Mouse (Mus musculus) hindbrain, embryonic 11.5 days (tissue): Measurements from ENCODE around the gene Drd4. TPM values are rescaled to one million over a fixed set of nuclear protein-coding genes. Genes with fewer than 3 reads are reported as not detected.
A peak's percentile ranks its signal among the peaks of the same experiment; 100 is the strongest.

Experiments
- ATAC-seq: fragments of 200-750 bp; cut with Nextera tagmentation; 2 replicates; pipeline ENCODE4 v1.8.0; 2017; ENCODE audit warnings: mild to moderate bottlenecking, moderate TSS enrichment, moderate library complexity; ENCODE audit not compliant: low FRiP score
- DNase-seq: peaks from one replicate; pipeline ENCODE4 v3.0.0-alpha.2; 2015; ENCODE audit warnings: low spot score
- H3K27ac ChIP-seq: fragments of 300-500 bp; sonication (generic); 2 replicates; pipeline ENCODE4 v1.5.1; 2014; ENCODE audit warnings: mild to moderate bottlenecking, low read depth, low read length
- H3K27me3 ChIP-seq: fragments of 300-500 bp; sonication (generic); 2 replicates; pipeline ENCODE4 v1.6.1; 2014; ENCODE audit warnings: mild to moderate bottlenecking, low read length, moderate library complexity, mixed read lengths; ENCODE audit not compliant: control insufficient read depth, insufficient read depth
- H3K36me3 ChIP-seq: fragments of 300-500 bp; sonication (generic); 2 replicates; pipeline ENCODE4 v1.6.1; 2014; ENCODE audit warnings: mild to moderate bottlenecking, low read length, moderate library complexity, mixed read lengths; ENCODE audit not compliant: control insufficient read depth, insufficient read depth
- H3K4me1 ChIP-seq: fragments of 300-500 bp; sonication (generic); replicated peaks from 2 replicates; pipeline ENCODE4 v1.6.1; 2014; ENCODE audit warnings: low read length, mixed read lengths; ENCODE audit not compliant: control insufficient read depth, insufficient read depth
- H3K4me2 ChIP-seq: fragments of 300-500 bp; sonication (generic); replicated peaks from 2 replicates; pipeline ENCODE4 v1.6.1; 2014; ENCODE audit warnings: mild to moderate bottlenecking, low read depth, low read length
- H3K4me3 ChIP-seq: fragments of 300-500 bp; sonication (generic); 2 replicates; pipeline ENCODE4 v1.5.1; 2014; ENCODE audit warnings: low read depth, low read length
- H3K9ac ChIP-seq: fragments of 300-500 bp; sonication (generic); 2 replicates; pipeline ENCODE4 v1.6.1; 2014; ENCODE audit warnings: low read depth, low read length
- H3K9me3 ChIP-seq: fragments of 300-500 bp; sonication (generic); 2 replicates; pipeline ENCODE4 v1.6.1; 2016; ENCODE audit warnings: low read length; ENCODE audit not compliant: control insufficient read depth
- WGBS: fragments of 180-500 bp; shearing (Covaris S2); extraction: QIAGEN DNeasy Blood & Tissue Kit; methylation state at CpG from one replicate; pipeline ENCODE4 v1.1.7; 2014; 5-methylcytosine and 5-hydroxymethylcytosine counted together
- polyA plus RNA-seq: library from polyadenylated mRNA; unstranded; fragments of >200 nt; fragmentation: Nextera tagmentation; extraction: Ambion mirVana; gene quantifications from 2 replicates; pipeline ENCODE4 v1.2.1, GENCODE M21; 2014

The Drd4 gene
- polyA plus RNA-seq, 1 experiment from 2014 or later = 0.25 TPM

DNA sequence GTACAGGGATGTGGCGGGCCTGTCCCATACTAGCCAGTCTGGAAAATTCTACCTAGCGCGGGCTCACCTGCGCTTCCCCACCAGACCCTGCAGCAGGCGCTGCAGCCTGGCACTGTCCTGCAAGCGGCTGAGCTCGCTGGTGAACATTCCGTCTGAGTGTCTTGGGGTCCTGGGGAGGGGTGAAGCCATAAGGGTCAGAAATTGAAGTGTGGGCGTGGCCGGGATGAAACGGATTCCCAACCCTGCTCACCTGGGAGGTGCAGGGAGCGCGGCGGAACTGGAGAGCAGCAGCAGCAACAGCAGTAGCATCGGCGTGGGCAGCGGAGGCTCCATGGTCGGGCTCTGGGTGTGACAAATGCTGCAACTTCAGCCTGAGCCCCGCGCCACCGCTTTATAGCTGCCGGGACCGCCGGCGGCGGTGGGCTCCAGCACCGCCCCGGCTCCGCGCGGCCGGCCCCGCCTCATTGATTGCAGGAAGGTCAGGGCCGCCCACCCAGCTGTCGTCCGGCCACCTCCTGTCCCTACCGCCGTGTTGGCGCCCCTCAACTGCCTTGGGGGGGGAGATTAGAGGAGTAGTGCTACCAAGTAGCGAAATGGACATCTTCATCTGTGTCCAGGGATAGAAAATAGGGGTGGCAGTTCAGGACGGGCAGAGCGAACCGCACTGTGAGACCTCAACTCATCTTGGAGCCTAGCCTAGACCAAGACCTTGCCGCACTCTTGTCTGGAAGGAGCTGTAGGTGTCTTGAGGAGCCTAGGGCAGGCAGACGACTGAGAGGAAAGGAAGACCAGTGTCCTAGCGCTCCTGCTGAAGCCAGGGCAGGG lies 12.8 kb upstream of the Drd4 start, which contains the start of gene Sct:
Sct (minus strand) TSS at position 368 of the 825 bp plus-strand sequence.
- Histone ChIP-seq H3K4me3 (peak within 1 kb of the TSS; percentile 38), H3K9ac (peak within 1 kb of the TSS; percentile 39), H3K27ac (no peak within 1 kb of the TSS), H3K4me2 (peak within 1 kb of the TSS; percentile 87), H3K27me3 (0 out of 2 replicates have a peak, but pooled peaks cover 3% of the 10 kb centered on the region), H3K9me3 (no peaks in the 10 kb centered on the region), H3K4me1 (peaks cover 5% of the 10 kb centered on the region; the same call in 1 of the 2 replicates), H3K36me3 (no peaks in the 10 kb centered on the region)
- WGBS = 2% methylated on average over 42 of the region's 46 CpGs
- peak; percentile 73 for ATAC-seq
- DNase-seq = peak; percentile 72

DNA sequence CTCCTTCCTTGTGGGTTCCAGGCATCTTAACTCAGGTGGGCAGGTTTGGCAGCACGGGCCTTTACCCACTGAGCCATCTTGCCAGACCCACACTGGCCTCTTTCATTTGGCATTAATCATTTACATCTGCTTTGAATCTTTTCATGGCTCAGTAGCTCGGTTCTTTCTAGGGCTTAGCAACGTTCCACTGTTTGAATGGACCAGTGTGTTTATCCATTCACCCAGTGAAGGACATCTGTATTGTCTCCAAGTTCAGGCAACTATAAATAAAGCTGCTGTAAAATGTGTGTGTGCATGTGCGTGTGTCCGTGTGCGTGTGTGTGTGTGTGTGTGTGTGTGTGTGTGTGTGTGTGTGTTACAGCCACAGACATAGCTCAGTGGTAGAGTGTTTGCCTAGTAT lies 10.4 kb upstream of the Drd4 start:
- Histone ChIP-seq H3K4me2 (no peak overlapping the region), H3K9ac (no peak overlapping the region), H3K36me3 (no peaks in the 10 kb centered on the region), H3K27me3 (0 out of 2 replicates have a peak, but pooled peaks cover 3% of the 10 kb centered on the region), H3K27ac (no peak overlapping the region), H3K4me1 (peaks cover 5% of the 10 kb centered on the region; the same call in 1 of the 2 replicates), H3K4me3 (no peak overlapping the region), H3K9me3 (no peaks in the 10 kb centered on the region)
- DNase-seq = no peak
- no peak for ATAC-seq
- WGBS = 52% methylated on average over 6 of the region's 6 CpGs

DNA sequence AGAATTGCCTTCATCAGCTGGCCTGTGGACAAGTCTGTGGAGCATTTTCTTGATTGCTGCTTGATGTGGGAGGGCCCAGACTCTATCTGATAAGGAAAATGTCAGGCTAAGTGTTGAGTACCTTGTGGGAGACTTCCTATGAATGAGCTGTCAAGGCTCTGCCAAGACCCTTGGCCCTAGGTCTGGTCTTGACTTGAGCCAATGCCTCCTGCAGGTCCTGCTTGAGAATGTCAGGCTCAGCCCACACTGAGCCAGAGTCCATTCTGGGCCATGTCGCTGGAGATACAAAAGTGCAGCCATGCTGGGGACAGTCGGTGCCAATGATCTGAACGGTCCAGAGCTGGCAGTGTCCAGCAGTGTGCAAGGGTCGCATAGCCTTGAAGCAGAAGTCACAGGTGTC lies 9.1 kb upstream of the Drd4 start:
- Histone ChIP-seq H3K9ac (no peak overlapping the region), H3K4me1 (peaks cover 5% of the 10 kb centered on the region; the same call in 1 of the 2 replicates), H3K36me3 (no peaks in the 10 kb centered on the region), H3K27me3 (0 out of 2 replicates have a peak, but pooled peaks cover 3% of the 10 kb centered on the region), H3K4me2 (no peak overlapping the region), H3K27ac (no peak overlapping the region), H3K9me3 (no peaks in the 10 kb centered on the region), H3K4me3 (no peak overlapping the region)
- DNase-seq (no peak), ATAC-seq (no peak)
- WGBS = 81% methylated on average over 4 of the region's 4 CpGs

- H3K4me3 ChIP-seq = no peak overlapping the region
- no peaks in the 10 kb centered on the region for H3K9me3 ChIP-seq
- H3K4me2 ChIP-seq = no peak overlapping the region
- no peaks in the 10 kb centered on the region for H3K36me3 ChIP-seq
- no peak overlapping the region for H3K27ac ChIP-seq
- DNase-seq (no peak), ATAC-seq (no peak)
- H3K9ac ChIP-seq = no peak overlapping the region
- H3K4me1 ChIP-seq = peaks cover 3% of the 10 kb centered on the region; the same call in 1 of the 2 replicates
- 82% methylated on average over 3 of the region's 3 CpGs for WGBS
- peaks cover 30% of the 10 kb centered on the region for H3K27me3 ChIP-seq
Measured at GRCm38 (mm10) chr7:141288042-141288441, 3.8 kb upstream of the Drd4 start.

- H3K27ac ChIP-seq = no peak overlapping the region
- peak overlapping the region; percentile 77 for H3K4me2 ChIP-seq
- ATAC-seq (no peak), DNase-seq (peak; percentile 31)
- H3K4me3 ChIP-seq = peak overlapping the region; percentile 37
- no peaks in the 10 kb centered on the region for H3K9me3 ChIP-seq
- WGBS = 34% methylated on average over 15 of the region's 15 CpGs
- no peaks in the 10 kb centered on the region for H3K36me3 ChIP-seq
- H3K27me3 ChIP-seq = peaks cover 58% of the 10 kb centered on the region
- H3K4me1 ChIP-seq = peaks cover 7% of the 10 kb centered on the region
- peak overlapping the region; percentile 67; the same call in 1 of the 2 replicates for H3K9ac ChIP-seq
Measured at GRCm38 (mm10) chr7:141292583-141293388, 980 bp downstream of the Drd4 start.

DNA sequence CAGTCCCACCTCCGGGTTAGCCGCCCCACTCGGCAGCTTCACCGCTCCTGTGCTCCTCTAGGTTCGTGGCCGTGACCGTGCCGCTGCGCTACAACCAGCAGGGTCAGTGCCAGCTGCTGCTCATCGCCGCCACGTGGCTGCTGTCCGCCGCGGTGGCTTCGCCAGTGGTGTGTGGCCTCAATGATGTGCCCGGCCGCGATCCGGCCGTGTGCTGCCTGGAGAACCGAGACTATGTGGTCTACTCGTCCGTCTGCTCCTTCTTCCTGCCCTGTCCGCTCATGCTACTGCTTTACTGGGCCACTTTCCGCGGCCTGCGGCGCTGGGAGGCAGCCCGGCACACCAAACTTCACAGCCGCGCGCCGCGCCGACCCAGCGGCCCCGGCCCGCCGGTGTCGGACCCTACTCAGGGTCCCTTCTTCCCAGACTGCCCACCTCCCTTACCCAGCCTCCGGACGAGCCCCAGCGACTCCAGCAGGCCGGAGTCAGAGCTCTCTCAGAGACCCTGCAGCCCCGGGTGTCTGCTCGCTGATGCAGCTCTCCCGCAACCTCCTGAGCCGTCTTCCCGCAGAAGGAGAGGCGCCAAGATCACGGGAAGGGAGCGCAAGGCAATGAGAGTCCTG lies 2.2 kb downstream of the Drd4 start:
- ATAC-seq (peak; percentile 43; the same call in 1 of the 2 replicates), DNase-seq (peak; percentile 64)
- 0 out of 2 replicates have a peak overlapping the region, but pooled peaks have one; percentile 1 for H3K9ac ChIP-seq
- peaks cover 58% of the 10 kb centered on the region for H3K27me3 ChIP-seq
- no peaks in the 10 kb centered on the region for H3K9me3 ChIP-seq
- H3K36me3 ChIP-seq = 0 out of 2 replicates have a peak, but pooled peaks cover 3% of the 10 kb centered on the region
- H3K27ac ChIP-seq = no peak overlapping the region
- WGBS = under 1% methylated on average over 52 of the region's 53 CpGs
- peak overlapping the region; percentile 35 for H3K4me3 ChIP-seq
- peaks cover 7% of the 10 kb centered on the region for H3K4me1 ChIP-seq
- H3K4me2 ChIP-seq = peak overlapping the region; percentile 65

DNA sequence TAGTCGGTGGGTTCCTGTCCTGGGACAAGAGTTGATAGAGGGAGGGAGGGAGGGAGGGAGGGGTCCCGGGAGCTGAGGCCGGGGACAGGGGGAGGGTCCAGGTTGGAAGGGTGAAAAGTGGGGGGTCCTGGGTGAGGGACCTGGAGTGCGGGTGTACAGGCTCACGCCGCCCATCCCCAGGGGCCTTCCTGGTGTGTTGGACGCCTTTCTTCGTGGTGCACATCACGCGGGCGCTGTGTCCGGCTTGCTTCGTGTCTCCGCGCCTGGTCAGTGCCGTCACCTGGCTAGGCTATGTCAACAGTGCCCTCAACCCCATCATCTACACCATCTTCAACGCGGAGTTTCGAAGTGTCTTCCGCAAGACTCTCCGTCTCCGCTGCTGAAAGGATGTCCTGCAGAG lies 2.7 kb downstream of the Drd4 start:
- Histone ChIP-seq H3K27ac (no peak overlapping the region), H3K36me3 (0 out of 2 replicates have a peak, but pooled peaks cover 3% of the 10 kb centered on the region), H3K4me1 (peaks cover 7% of the 10 kb centered on the region), H3K9ac (no peak overlapping the region), H3K4me3 (peak overlapping the region; percentile 35), H3K4me2 (peak overlapping the region; percentile 65), H3K27me3 (peaks cover 58% of the 10 kb centered on the region), H3K9me3 (no peaks in the 10 kb centered on the region)
- peak; percentile 37 for DNase-seq
- 8% methylated on average over 22 of the region's 22 CpGs for WGBS
- ATAC-seq = peak; percentile 15; the same call in 1 of the 2 replicates

GRCm38 (mm10) chr7:141297926-141298650 lies 6.3 kb downstream of the Drd4 start:
- no peak for ATAC-seq
- H3K36me3 ChIP-seq = 0 out of 2 replicates have a peak, but pooled peaks cover 3% of the 10 kb centered on the region

More at GRCm38 (mm10) chr7:141297926-141298650, 6.3 kb downstream of the Drd4 start:
- Histone ChIP-seq H3K4me1 (peaks cover 4% of the 10 kb centered on the region), H3K4me3 (no peak overlapping the region), H3K4me2 (no peak overlapping the region), H3K27ac (no peak overlapping the region), H3K27me3 (peaks cover 28% of the 10 kb centered on the region), H3K9me3 (no peaks in the 10 kb centered on the region), H3K9ac (no peak overlapping the region)
- 88% methylated on average over 3 of the region's 3 CpGs for WGBS
- DNase-seq = no peak
